Mouse (Mus musculus) hindbrain, embryonic 10.5 days (tissue): Measurements from ENCODE around the gene Olfr1507. TPM values are rescaled to one million over a fixed set of nuclear protein-coding genes. Genes with fewer than 3 reads are reported as not detected.

ENCODE experiments used
- DNase-seq: peaks from one replicate; pipeline ENCODE4 v3.0.0-alpha.2; 2017; ENCODE audit warnings: low spot score
- H3K27ac ChIP-seq: fragments of 300-500 bp; sonication (generic); 2 replicates; pipeline ENCODE4 v1.5.1; 2016; ENCODE audit warnings: mild to moderate bottlenecking, moderate library complexity
- H3K27me3 ChIP-seq: fragments of 300-500 bp; sonication (generic); 2 replicates; pipeline ENCODE4 v1.6.1; 2016; ENCODE audit warnings: mild to moderate bottlenecking; ENCODE audit not compliant: poor library complexity, insufficient read depth, severe bottlenecking
- H3K36me3 ChIP-seq: fragments of 300-500 bp; sonication (generic); 2 replicates; pipeline ENCODE4 v1.6.1; 2016; ENCODE audit warnings: mild to moderate bottlenecking, moderate library complexity
- H3K4me1 ChIP-seq: fragments of 300-500 bp; sonication (generic); replicated peaks from 2 replicates; pipeline ENCODE4 v1.6.1; 2016; ENCODE audit warnings: mild to moderate bottlenecking
- H3K4me3 ChIP-seq: fragments of 300-500 bp; sonication (generic); 2 replicates; pipeline ENCODE4 v1.5.1; 2016; ENCODE audit warnings: mild to moderate bottlenecking, moderate library complexity
- H3K9me3 ChIP-seq: fragments of 300-500 bp; sonication (generic); 2 replicates; pipeline ENCODE4 v1.6.1; 2016; ENCODE audit warnings: mild to moderate bottlenecking, moderate library complexity
- WGBS: fragments of 180-500 bp; shearing (Covaris S2); methylation state at CpG from one replicate; pipeline ENCODE4 v1.1.7; 2016; 5-methylcytosine and 5-hydroxymethylcytosine counted together
- polyA plus RNA-seq: library from polyadenylated mRNA; unstranded; fragments of >200 nt; fragmentation: Nextera tagmentation; extraction: Ambion mirVana; gene quantifications from 2 replicates; pipeline ENCODE4 v1.2.1, GENCODE M21; 2016

The Olfr1507 gene
- not detected in 2 replicates for polyA plus RNA-seq

GRCm38 (mm10) chr14:52495516-52495915 lies at the start of gene Olfr1507:
Gene Olfr1507 (minus strand): TSS chr14:52495749.
- no peaks in the 10 kb centered on the region for H3K27me3 ChIP-seq
- H3K9me3 ChIP-seq: no peaks in the 10 kb centered on the region
- no peaks in the 10 kb centered on the region for H3K4me1 ChIP-seq
- H3K4me3 ChIP-seq: no peak within 1 kb of the TSS
- no peak within 1 kb of the TSS for H3K27ac ChIP-seq
- H3K36me3 ChIP-seq: no peaks in the 10 kb centered on the region
- DNase-seq: no peak
- WGBS: 82% methylated on average over 4 of the region's 4 CpGs

GRCm38 (mm10) chr14:52533336-52533735 lies 37.8 kb upstream of the Olfr1507 start:
- H3K27ac ChIP-seq: no peak overlapping the region
- 90% methylated on average over 1 of the region's 1 CpGs for WGBS
- no peak for DNase-seq

GRCm38 (mm10) chr14:52524952-52525351 lies 29.4 kb upstream of the Olfr1507 start:
- no peaks in the 10 kb centered on the region for H3K36me3 ChIP-seq
- 0 out of 2 replicates have a peak, but pooled peaks cover 5% of the 10 kb centered on the region for H3K9me3 ChIP-seq
- H3K4me1 ChIP-seq: no peaks in the 10 kb centered on the region
- WGBS: 92% methylated on average over 1 of the region's 1 CpGs
- H3K27ac ChIP-seq: no peak overlapping the region
- DNase-seq: no peak
- no peak overlapping the region for H3K4me3 ChIP-seq
- no peaks in the 10 kb centered on the region for H3K27me3 ChIP-seq

More at GRCm38 (mm10) chr14:52533336-52533735, 37.8 kb upstream of the Olfr1507 start:
- H3K9me3 ChIP-seq: peaks cover 3% of the 10 kb centered on the region
- H3K36me3 ChIP-seq: no peaks in the 10 kb centered on the region
- no peaks in the 10 kb centered on the region for H3K27me3 ChIP-seq
- no peak overlapping the region for H3K4me3 ChIP-seq
- no peaks in the 10 kb centered on the region for H3K4me1 ChIP-seq

- no peaks in the 10 kb centered on the region for H3K4me1 ChIP-seq
- no peaks in the 10 kb centered on the region for H3K9me3 ChIP-seq
- H3K27ac ChIP-seq: no peak within 1 kb of the TSS
- H3K27me3 ChIP-seq: no peaks in the 10 kb centered on the region
- no peak within 1 kb of the TSS for H3K4me3 ChIP-seq
- WGBS: 71% methylated on average over 2 of the region's 2 CpGs
- no peaks in the 10 kb centered on the region for H3K36me3 ChIP-seq
- DNase-seq: no peak
These were observed 28.2 kb downstream of the Olfr1507 start, which contains the start of gene Olfr1508 for GRCm38 (mm10) chr14:52467395-52467794. Gene Olfr1508 (minus strand): TSS chr14:52467495.

GRCm38 (mm10) chr14:52465738-52466137 lies 29.8 kb downstream of the Olfr1507 start:
- Histone ChIP-seq H3K4me1 (no peaks in the 10 kb centered on the region), H3K4me3 (no peak overlapping the region), H3K27me3 (no peaks in the 10 kb centered on the region), H3K27ac (no peak overlapping the region), H3K9me3 (no peaks in the 10 kb centered on the region), H3K36me3 (no peaks in the 10 kb centered on the region)
- WGBS: 82% methylated on average over 1 of the region's 1 CpGs
- DNase-seq: no peak

- Histone ChIP-seq H3K27me3 (no peaks in the 10 kb centered on the region), H3K4me3 (no peak overlapping the region), H3K4me1 (no peaks in the 10 kb centered on the region), H3K27ac (no peak overlapping the region), H3K36me3 (no peaks in the 10 kb centered on the region), H3K9me3 (0 out of 2 replicates have a peak, but pooled peaks cover under 1% of the 10 kb centered on the region)
- DNase-seq: no peak
These were observed 33.6 kb downstream of the Olfr1507 start for GRCm38 (mm10) chr14:52461928-52462327.

GRCm38 (mm10) chr14:52451138-52451537 lies 44.4 kb downstream of the Olfr1507 start:
- H3K36me3 ChIP-seq: no peaks in the 10 kb centered on the region
- no peaks in the 10 kb centered on the region for H3K9me3 ChIP-seq
- no peaks in the 10 kb centered on the region for H3K27me3 ChIP-seq
- H3K4me3 ChIP-seq: no peak overlapping the region
- WGBS: 91% methylated on average over 8 of the region's 8 CpGs
- H3K4me1 ChIP-seq: no peaks in the 10 kb centered on the region
- no peak overlapping the region for H3K27ac ChIP-seq
- no peak for DNase-seq

GRCm38 (mm10) chr14:52442690-52443089 lies 52.9 kb downstream of the Olfr1507 start, which contains the start of gene Olfr1509:
Gene Olfr1509 (plus strand): TSS chr14:52442990.
- H3K27me3 ChIP-seq: no peaks in the 10 kb centered on the region
- H3K9me3 ChIP-seq: no peaks in the 10 kb centered on the region
- DNase-seq: no peak
- H3K27ac ChIP-seq: no peak within 1 kb of the TSS
- H3K4me3 ChIP-seq: no peak within 1 kb of the TSS
- no peaks in the 10 kb centered on the region for H3K36me3 ChIP-seq
- no peaks in the 10 kb centered on the region for H3K4me1 ChIP-seq

Other genes with a start within 250 kb of the Olfr1507 start
- 38.7 and 44.5 TPM in 2 replicates for gene Chd8, start 238.0 kb downstream of the Olfr1507 start, polyA plus RNA-seq
- gene Tox4, start 216.6 kb downstream of the Olfr1507 start, polyA plus RNA-seq: 52.1 and 55.4 TPM in 2 replicates
- gene Rab2b, start 216.2 kb downstream of the Olfr1507 start, polyA plus RNA-seq: 29.2 and 36.2 TPM in 2 replicates
- 57.7 and 64.2 TPM in 2 replicates for gene Mettl3, start 190.6 kb downstream of the Olfr1507 start, polyA plus RNA-seq
- gene Sall2, start 167.0 kb downstream of the Olfr1507 start, polyA plus RNA-seq: 56.9 and 60.3 TPM in 2 replicates
- not detected in 2 replicates for gene Olfr1513, start 139.3 kb downstream of the Olfr1507 start, polyA plus RNA-seq
- 0.07 TPM in 1 of 2 replicates, not detected in the other for gene Olfr1512, start 116.6 kb downstream of the Olfr1507 start, polyA plus RNA-seq
- gene Olfr1511, start 98.4 kb downstream of the Olfr1507 start, polyA plus RNA-seq: not detected in 2 replicates
- gene Olfr1510, start 81.4 kb downstream of the Olfr1507 start, polyA plus RNA-seq: not detected in 2 replicates
- not detected in 2 replicates for gene Olfr1509, start 52.8 kb downstream of the Olfr1507 start, polyA plus RNA-seq
- gene Olfr1508, start 28.3 kb downstream of the Olfr1507 start, polyA plus RNA-seq: not detected in 2 replicates